Mouse (Mus musculus): ENCODE measurements around the gene Acp2.

The Acp2 gene

DNA sequence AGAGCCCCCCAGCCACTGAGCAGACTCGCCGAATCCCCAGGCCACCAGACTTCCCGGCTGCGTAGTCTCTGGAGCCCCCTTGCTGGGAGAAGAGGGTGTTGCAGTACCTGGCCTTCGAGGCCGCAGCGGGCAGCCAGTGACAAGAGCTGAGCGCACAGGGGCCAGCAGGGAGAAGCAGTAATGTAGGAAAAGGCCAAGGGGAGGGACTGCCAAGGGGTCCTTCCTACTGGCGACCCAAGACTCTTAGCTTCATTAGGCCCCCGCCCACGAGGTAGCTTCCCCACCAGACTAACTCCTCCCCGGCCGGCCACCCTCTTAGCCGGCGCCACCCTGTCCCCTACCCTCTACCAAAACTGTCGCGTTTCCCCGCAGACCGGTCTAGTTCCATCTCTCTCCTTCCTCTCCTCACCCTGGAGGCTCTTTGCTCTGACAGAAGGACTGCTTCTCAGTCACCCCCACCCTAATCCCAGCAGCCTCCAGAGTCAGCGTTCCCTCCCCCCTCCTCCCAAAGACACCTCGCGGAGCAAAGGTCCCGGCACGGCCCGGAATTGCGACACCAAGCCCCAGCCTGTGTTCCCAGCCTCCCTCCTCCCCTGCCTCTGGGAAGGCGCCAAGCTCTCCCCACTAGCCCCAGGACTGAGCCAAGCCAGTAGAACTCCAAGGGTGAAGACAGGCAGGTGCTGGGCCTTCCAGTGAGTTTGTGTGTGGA lies 7.9 kb upstream of the Acp2 start:
- DNase-seq (ENCODE audit: low read depth, low spot score) = peak; percentile 61

DNA sequence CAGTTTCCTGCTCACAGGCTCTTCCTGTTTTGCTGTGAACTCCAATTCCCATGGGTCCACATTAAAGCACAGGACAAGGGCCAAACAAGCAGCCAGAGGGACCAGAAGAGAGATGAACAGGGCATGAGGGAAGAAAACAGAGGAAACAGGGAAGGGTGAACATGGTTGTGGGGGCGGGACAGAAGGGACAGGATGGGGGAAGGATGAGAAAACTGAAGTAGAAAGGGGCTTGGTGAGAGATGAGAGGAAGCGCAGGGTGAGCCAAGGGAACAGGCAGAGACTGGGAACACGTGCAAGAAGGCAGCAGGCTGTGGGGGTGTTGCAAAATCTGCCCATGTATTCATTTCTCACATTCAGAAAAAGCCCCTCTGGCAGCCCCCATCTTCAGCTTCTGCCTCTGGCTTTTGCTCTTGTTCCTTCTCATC lies 6.1 kb upstream of the Acp2 start:
- DNase-seq (ENCODE audit: low read depth, low spot score) = no peak

DNA sequence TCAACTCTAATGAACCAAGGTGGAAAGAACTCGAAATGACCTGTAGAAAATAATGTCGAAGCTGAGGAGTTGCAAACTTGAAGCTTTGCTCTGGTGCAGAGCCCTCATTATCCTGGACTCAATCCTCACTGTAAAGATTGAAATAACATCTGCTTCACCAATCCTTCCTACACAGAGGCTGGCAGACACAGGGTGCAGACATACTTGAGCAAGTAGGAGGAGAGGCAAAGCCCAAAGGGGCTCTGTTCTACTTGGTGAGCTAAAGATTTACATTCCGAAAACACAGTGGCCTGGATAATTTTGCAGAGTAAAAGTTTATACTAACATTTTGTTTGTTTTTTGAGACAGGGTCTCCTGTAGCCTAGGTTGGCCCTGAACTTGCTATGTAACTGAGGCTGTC lies 3.8 kb upstream of the Acp2 start:
- no peak for DNase-seq (ENCODE audit: low read depth, low spot score)

DNA sequence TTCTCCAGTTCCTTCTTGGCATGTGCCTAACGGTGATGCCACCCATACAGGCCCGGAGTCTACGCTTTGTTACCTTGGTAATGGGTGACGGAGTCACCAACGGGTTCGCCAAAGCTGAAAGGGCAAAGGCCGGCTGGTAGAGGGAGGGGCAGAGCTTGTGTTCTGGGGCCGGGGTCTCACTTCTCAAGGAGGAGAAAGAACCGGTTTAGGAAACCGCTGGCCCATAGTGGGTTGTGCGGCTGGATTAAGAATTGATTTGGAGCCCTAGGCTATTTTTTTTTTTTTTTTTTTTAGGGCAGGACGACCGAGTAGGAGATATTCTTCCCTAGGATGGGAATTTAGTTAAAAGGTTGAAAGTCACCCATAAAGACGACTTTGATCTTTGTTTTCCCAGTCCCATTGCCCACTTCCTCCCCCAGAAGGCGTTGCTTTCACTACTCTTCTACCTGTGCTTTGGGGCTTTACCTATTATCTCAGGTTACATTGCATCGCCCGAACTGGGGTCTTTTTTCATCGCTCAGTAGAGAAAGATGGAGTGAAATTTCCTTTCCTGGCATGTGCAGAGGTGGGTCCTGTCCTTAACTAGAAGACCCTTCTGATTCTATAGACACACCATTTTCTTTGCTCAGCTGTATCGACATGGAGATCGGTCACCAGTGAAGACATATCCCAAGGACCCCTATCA lies 429 bp downstream of the Acp2 start:
- no peak for DNase-seq (ENCODE audit: low read depth, low spot score)

DNA sequence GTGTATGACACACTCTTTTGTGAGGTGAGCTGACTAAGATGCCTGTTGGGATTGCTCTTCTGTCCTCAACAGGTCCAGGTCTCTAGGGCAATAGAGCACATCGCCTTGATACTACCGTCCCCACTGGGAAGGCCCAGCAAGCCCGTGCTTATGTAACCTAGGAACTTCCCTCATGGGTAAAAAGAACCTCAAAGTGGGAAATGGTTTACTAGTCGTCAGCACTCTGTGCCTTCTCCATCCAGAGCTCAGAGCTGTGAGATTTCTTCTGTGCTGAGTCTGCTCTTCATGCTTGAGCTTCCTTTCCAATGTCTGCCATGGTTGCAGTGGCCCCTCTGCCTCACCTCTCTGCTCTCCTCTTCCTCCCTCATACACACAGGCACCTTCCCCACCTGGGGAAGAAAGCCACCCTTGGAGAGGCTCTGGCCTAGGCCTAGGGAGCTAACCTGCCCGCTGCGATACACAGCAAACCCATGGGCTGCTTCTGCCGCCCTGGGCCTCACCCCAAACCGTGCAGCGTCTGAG lies 3.6 kb downstream of the Acp2 start:
- DNase-seq (ENCODE audit: low read depth, low spot score) = no peak

DNA sequence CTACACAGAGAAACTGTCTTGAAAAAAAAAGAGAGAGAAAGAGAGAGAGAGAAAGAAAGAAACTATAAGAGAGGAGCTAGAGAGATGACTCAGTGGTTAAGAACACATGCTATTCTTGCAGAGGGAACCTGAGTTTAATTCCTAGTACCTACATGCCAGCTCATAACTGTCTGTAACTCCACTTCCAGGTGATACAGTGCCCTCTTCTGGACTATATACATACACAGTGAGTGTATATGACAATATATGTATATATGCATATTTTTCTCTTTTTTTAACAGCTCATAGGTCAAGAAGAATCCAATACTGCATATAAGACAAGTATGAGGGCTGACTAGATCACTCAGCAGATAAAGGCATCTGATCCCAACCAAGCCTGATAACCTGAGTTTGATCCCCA lies 10.6 kb downstream of the Acp2 start:
- DNase-seq (ENCODE audit: low read depth, low spot score) = no peak

DNA sequence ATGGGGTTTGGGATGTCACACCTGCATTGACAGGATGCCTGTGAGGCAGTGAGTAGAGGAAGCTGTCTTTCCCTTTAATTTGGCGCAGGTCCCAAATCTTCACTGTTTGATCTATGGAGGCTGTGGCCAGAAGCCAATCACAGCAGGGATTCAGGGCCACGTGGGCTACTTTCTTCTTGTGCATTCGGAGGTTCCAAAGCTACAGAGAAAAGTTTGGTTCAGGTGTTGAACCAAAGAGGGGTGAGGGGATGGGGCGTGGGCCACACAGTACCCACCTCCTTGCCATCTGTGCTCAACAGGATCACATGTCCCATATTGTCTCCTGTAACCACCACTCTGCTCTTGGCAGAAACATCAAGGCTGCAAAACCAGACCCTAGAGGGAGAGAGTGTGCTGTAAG lies 14.3 kb downstream of the Acp2 start:
- no peak for DNase-seq (ENCODE audit: low read depth, low spot score)

DNA sequence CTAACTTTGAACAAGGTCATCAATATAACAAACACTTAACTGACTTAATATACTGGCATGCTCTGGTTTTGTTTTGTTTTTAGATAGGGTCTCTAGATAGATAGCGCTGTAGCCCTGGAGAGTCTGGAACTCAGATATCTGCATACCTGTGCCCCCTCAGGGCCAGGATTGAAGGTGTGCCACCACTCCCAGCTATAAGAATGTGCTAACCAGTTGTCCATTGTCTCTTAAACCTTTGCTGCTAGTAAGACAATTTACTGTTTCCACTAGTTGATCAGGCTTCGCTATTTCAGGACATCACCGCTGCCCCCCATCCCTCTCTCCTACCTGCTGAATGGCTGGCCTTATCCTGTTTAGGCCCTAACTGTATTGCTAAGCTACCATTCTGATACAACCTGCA lies 17.8 kb downstream of the Acp2 start:
- peak; percentile 34 for DNase-seq (ENCODE audit: low read depth, low spot score)

DNA sequence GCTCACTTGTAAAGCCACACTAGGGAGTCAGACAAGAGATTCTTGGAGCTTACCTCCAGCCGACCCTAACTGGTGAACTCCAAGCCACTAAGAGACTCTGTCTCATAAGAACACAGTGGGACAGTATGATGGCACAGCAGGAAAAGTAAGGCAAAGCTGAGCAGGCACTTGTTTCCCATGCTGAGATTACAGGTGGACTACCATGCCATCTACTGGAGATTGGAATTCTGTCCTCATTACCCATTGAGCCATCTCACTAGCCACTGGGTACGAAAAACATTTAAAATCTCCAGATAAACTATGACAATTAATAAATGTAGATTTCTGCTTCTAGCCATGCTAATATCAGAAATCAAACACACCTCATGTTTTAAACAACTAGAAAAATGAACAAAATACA lies 20.9 kb downstream of the Acp2 start:
- peak; percentile 20 for DNase-seq (ENCODE audit: low read depth, low spot score)

DNA sequence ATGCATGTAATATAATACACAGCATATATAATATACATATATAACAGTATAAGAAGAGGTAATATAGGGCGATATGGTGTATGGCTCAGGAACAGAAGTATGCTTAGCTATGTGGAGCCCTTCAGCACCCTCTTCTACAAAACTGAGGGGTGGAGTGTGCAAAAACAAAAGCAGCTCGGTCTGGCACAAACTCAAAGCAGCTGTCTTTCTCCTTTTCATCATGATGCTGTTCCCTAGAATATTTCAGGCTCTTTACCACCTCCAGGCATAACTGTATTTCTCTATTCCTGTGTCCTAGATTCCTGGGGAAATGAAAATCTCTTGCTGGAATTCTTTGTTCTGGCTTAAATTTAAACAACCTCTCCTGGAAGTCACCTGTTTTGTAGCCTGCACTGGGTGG lies 27.1 kb downstream of the Acp2 start:
- no peak for DNase-seq (ENCODE audit: low read depth, low spot score)

DNA sequence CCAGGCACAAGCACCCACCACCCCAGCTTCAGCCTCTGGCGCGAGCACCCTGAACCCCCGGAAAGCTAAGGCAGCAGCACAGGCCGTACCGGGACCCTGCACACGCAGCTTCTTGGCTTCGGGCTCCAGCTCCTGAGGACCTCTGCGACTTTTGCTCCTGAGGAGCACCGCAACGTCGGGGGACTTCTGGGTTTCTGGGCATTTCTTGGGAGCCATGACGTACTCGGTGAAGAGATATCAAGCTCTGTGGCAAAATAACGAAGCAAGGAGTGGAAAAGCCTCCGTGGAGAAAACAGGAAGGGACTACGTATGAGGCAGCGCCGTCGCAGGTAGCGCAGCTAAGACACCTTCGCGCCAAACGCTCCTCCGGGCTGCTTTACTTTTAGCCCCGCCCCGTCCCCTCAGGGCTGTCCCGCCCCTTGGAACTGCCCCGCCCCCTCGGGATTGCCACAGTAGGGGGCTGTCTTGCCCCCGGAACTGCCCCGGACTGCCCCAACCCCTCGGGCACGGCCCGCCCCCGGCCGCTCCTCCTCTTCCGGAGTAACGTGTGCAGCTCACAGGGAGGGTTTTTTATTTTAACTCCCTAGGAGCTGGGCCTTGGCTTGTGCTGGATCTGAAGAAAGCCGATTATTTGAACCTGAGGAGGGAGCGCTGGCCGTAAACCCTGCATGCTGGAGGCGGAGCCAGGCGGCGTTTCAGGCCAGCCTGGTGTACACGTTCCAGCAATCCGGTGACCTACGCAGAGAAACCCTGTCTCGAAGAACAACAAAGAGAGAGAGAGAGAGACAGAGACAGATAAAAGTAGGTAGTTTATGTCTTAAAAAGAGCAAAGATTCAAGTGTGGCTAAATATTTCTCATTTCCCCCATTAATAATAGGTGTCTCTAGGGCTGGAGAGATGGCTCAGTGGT lies 34.2 kb downstream of the Acp2 start, which contains the start of gene Ddb2:
Gene Ddb2 (minus strand): TSS at position 382 of the 910 bp plus-strand sequence.
- DNase-seq (ENCODE audit: low read depth, low spot score) = peak; percentile 96

DNA sequence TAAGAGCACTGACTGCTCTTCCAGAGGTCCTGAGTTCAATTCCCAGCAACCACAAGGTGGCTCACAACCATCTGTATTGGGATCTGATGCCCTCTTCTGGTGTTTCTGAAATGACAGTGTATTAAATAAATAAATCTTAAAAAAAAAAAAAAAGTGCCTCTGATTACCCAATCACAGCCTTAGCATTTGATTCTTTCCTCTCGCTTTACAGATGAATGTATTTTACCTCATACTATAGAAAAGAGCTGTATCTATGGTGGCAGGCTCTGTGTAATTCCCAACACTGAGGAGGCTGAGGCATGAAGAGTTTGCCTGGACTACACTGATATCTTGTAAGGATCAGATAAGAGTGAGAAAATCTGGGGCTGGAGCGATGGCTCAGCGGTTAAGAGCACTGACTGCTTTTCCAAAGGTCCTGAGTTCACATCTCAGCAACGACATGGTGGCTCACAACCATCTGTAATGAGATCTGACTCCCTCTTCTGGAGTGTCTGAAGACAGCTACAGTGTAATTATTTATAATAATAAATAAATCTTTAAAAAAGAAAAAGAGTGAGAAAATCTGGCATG lies 34.9 kb downstream of the Acp2 start:
- peak; percentile 54 for DNase-seq (ENCODE audit: low read depth, low spot score)

DNA sequence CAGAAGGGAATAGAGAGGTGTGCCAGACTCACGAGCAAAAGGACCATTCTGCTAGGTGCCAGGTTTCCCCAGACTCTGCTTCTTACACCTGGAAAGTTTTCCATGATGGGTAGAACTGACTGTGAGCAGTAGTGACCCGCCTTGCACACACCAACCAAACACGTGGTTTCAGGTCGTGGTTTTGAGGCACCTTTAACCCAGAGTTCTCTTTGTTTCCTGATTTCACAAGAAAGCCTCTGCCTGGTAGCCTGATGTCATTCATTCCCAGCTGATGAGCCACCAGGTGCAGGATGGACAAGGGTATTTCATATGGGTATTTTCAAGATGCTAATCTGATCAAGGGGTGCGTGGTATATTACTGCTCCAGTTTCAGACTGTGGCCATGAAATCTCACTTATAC lies 39.9 kb downstream of the Acp2 start:
- DNase-seq (ENCODE audit: low read depth, low spot score) = no peak

DNA sequence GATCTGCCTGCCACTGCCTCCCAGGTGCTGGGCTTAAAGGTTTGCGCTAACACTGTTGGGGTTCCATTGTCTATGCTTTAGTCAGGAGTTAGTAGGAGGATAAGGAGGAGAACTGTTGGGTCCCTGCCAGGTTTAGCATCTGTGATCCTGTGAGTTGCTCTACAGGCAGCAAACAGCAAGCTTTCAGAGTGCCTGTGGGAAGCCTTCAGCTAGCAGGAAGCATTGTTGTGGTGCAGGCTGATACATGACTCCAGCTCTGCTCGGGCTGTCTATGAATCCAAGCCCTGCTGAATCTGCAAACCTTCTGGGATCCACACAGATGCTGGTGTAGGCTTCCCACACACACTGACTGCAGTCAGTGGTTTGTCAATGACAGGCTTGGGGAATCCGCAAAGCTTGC lies 40.7 kb downstream of the Acp2 start:
- DNase-seq (ENCODE audit: low read depth, low spot score) = no peak

DNA sequence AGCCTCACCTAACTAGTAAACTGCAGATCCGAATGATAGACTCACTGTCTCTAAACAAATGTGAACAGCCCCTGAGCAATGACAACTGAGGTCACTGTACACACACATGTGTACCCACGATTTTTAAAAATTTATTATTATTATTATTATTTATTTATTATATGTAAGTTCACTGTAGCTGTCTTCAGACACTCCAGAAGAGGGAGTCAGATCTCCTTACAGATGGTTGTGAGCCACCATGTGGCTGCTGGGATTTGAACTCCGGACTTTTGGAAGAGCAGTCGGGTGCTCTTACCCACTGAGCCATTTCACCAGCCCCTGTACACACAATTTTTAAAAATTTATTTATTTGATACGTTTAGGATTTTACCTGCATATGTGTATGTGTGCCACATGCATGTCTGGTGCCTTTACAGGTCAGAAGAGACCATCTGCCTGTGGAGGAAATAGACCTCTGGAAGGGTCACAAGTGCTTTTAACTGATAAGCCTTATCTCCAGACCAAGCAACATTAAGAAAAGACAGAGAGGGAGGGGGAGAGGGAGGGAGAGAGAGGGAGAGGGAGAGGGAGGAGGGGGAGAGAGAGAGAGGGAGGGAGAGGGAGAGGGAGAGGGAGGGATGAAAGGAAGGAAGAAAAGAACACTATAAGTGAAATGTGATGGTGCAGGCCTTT lies 42.0 kb downstream of the Acp2 start:
- no peak for DNase-seq (ENCODE audit: low read depth, low spot score)

DNA sequence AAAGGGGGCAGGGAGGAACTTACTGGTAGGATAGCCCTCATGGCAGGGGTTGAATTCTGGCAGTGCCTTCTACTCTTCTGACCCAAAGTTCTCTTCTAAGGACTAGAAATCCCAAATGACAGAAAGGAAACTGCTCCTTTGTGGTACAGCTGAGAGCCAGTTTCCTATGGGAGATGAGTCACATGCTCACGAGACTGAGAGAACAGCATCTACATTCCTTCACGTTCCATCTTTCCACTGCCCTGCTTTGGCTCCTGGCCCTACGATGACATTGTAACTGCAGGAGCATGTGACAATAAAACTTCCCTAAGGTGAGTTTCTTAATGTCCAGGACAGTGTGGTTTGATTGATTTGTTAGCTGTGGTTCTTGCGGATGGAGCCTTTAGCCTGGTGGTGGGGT lies 45.7 kb downstream of the Acp2 start:
- no peak for DNase-seq (ENCODE audit: low read depth, low spot score)

DNA sequence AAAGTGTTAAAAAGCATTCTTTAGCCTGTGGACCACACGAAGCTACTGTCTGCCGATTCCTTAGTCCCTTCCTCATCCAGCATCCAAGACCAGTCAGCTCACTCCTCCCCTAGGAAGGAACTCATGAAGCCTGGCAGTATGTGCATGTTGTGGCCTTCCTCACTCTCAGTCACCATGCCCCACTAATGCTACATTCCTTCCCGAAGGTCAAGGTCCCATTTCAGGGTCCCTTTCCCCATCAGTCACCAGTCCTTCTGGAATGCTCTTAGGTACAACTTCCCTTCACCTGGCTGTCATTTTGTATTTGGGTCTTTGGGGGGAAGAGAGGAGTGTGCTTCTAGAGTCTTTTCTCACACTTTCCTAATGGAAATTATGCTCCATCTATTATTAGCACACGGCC lies 49.3 kb downstream of the Acp2 start:
- DNase-seq (ENCODE audit: low read depth, low spot score) = no peak

DNA sequence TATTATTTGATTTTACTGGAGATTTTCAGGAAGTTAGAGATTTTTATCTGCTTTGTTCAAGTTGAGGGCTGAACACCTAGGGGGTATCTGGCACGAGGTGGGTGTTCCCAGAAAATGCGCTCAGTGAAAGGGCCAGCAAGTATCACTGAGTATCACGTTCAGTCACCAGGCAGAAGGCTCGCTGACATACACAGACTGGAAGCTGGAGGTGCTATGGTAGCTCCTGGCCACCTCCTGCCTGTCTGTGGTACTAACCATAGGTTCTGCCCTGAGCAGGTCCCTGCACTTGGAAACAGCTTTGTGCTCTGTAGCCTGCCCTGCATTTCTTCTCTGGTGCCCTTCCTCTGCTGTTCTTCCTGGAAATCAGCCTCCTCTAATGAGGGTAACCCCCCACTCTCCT lies 49.8 kb downstream of the Acp2 start:
- no peak for DNase-seq (ENCODE audit: low read depth, low spot score)

DNA sequence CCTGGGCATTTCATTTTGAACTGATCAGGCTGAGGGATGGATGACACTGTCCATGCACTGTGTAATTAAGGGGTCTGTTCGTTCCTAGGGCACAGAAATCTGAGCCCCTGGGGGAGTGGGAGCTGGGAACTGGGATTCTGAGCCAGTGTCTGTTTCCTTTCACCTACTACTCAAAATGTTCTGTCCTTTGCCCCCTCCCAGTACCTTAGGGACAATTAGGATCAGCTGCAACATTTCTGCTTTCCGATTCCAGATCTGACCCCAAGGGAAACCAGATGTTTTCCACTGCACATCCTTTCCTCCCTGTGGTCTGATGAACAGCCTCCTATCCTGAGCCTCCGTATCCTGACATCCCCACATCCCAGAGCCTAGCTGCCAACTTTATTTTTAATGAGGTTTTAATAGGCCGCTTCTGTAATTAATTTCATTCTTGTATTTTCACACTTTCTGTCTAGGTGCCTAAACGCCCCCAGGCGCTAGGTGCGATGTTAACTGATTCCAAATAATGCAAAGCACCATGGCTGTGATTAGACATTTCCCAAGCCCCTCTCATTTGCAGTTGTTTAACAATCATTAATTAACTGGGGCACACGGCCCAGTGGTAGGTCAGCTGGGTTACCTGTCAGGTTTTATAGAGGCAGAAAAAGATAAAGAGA lies 52.2 kb downstream of the Acp2 start:
- DNase-seq (ENCODE audit: low read depth, low spot score) = no peak

DNA sequence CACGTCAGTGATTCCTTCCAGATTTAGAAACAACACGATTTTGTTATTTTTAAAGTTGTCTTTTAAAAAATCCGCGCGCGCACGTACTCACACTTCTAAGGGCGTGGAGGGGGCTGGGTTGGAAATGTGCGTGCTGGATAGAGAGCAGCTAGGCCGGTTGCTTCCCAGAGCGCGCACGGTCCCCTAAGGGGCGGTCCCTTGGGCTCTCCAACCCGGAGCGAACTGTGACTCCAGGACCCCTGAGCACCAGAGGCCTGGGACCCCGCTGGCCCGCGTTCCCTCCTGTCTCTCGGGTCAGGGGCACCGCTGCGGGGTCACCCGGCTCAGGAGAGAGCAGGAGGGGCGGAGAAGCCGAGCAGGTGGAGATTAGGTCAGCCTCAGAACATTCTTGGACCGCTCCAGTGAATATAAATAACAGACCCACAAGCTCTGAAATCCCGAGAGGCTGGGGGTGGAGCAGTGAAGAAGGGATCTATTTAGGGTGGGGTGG lies 53.0 kb downstream of the Acp2 start, which contains the start of gene Pacsin3:
Gene Pacsin3 (plus strand): TSS at position 294 of the 490 bp plus-strand sequence.
- peak; percentile 24 for DNase-seq (ENCODE audit: low read depth, low spot score)
